Mouse (Mus musculus) heart, embryonic 14.5 days (tissue): ENCODE measurements around the gene Olfr457. TPM values are rescaled to one million over a fixed set of nuclear protein-coding genes. Genes with fewer than 3 reads are reported as not detected.

Experiments used
- ATAC-seq: fragments of 200-750 bp; cut with Nextera tagmentation; 2 replicates; pipeline ENCODE4 v1.8.0; 2017; ENCODE audit warnings: low read depth, moderate TSS enrichment; ENCODE audit not compliant: insufficient number of reproducible peaks, insufficient read depth, low FRiP score
- H3K27ac ChIP-seq, 2 experiments: fragments of 200-500 bp in 1 of 2; fragments of 300-500 bp in 1 of 2; sonication (generic) in 1 of 2; replicated peaks in 1 of 2; 2 replicates each; pipeline ENCODE4 v1.5.1; 2012 to 2014; ENCODE audit warnings: low read depth in 2 of 2, low read length in 2 of 2, control low read depth in 1 of 2, mild to moderate bottlenecking in 1 of 2, mixed read lengths in 1 of 2; ENCODE audit not compliant: control insufficient read depth in 1 of 2, insufficient read depth in 1 of 2
- H3K27me3 ChIP-seq: fragments of 300-500 bp; sonication (generic); 2 replicates; pipeline ENCODE4 v1.6.1; 2014; ENCODE audit warnings: mild to moderate bottlenecking, low read length, control low read depth; ENCODE audit not compliant: control insufficient read depth, insufficient read depth
- H3K36me3 ChIP-seq: fragments of 300-500 bp; sonication (generic); 2 replicates; pipeline ENCODE4 v1.6.1; 2014; ENCODE audit warnings: mild to moderate bottlenecking, control low read depth, low read length, mixed read lengths; ENCODE audit not compliant: control insufficient read depth, insufficient read depth
- H3K4me1 ChIP-seq, 2 experiments: fragments of 200-500 bp in 1 of 2; fragments of 300-500 bp in 1 of 2; sonication (generic) in 1 of 2; 2 replicates each; pipeline ENCODE4 v1.6.1; 2012 to 2014; ENCODE audit warnings: low read length in 2 of 2, control low read depth in 1 of 2, mixed read lengths in 1 of 2; ENCODE audit not compliant: control insufficient read depth in 2 of 2, insufficient read depth in 2 of 2
- H3K4me2 ChIP-seq: fragments of 300-500 bp; sonication (generic); 2 replicates; pipeline ENCODE4 v1.6.1; 2014; ENCODE audit warnings: mild to moderate bottlenecking, low read length
- H3K4me3 ChIP-seq, 2 experiments: fragments of 200-500 bp in 1 of 2; fragments of 300-500 bp in 1 of 2; sonication (generic) in 1 of 2; 2 replicates each; pipeline ENCODE4 v1.5.1; 2012 to 2014; ENCODE audit warnings: low read length in 2 of 2, mild to moderate bottlenecking in 2 of 2, control low read depth in 1 of 2, low read depth in 1 of 2, moderate library complexity in 1 of 2; ENCODE audit not compliant: control insufficient read depth in 1 of 2, insufficient read depth in 1 of 2
- H3K9ac ChIP-seq: fragments of 300-500 bp; sonication (generic); 2 replicates; pipeline ENCODE4 v1.6.1; 2014; ENCODE audit warnings: mild to moderate bottlenecking, low read length
- H3K9me3 ChIP-seq: fragments of 300-500 bp; sonication (generic); 2 replicates; pipeline ENCODE4 v1.6.1; 2016; ENCODE audit warnings: low read length, control low read depth; ENCODE audit not compliant: control insufficient read depth
- WGBS: fragments of 180-500 bp; shearing (Covaris S2); extraction: QIAGEN DNeasy Blood & Tissue Kit; methylation state at CpG from one replicate; pipeline ENCODE4 v1.1.7; 2014; 5-methylcytosine and 5-hydroxymethylcytosine counted together
- polyA plus RNA-seq: library from polyadenylated mRNA; unstranded; fragments of >200 nt; fragmentation: Nextera tagmentation; extraction: Ambion mirVana; gene quantifications from 2 replicates; pipeline ENCODE4 v1.2.1, GENCODE M21; 2014

The Olfr457 gene
- polyA plus RNA-seq, 1 experiment from 2014 or later = 0.07 TPM

GRCm38 (mm10) chr6:42426337-42426736, 49.8 kb downstream of the Olfr457 start:
- WGBS = 48% methylated on average over 4 of the region's 4 CpGs
- no peak for ATAC-seq

GRCm38 (mm10) chr6:42424472-42424871, 51.7 kb downstream of the Olfr457 start:
- no peaks in the 10 kb centered on the region for H3K4me1 ChIP-seq
- H3K4me2 ChIP-seq = no peak overlapping the region
- no peaks in the 10 kb centered on the region for H3K27me3 ChIP-seq
- no peak overlapping the region for H3K27ac ChIP-seq
- H3K9ac ChIP-seq = no peak overlapping the region
- no peak for ATAC-seq
- H3K4me3 ChIP-seq = no peak overlapping the region
- 90% methylated on average over 3 of the region's 3 CpGs for WGBS
- no peaks in the 10 kb centered on the region for H3K9me3 ChIP-seq
- H3K36me3 ChIP-seq = no peaks in the 10 kb centered on the region

More at GRCm38 (mm10) chr6:42426337-42426736, 49.8 kb downstream of the Olfr457 start:
- Histone ChIP-seq H3K27ac (no peak overlapping the region), H3K4me1 (no peaks in the 10 kb centered on the region), H3K27me3 (no peaks in the 10 kb centered on the region), H3K4me3 (no peak overlapping the region), H3K9me3 (no peaks in the 10 kb centered on the region), H3K9ac (no peak overlapping the region), H3K36me3 (no peaks in the 10 kb centered on the region), H3K4me2 (no peak overlapping the region)

- 81% methylated on average over 2 of the region's 2 CpGs for WGBS
- H3K4me2 ChIP-seq = no peak overlapping the region
- no peaks in the 10 kb centered on the region for H3K27me3 ChIP-seq
- H3K4me3 ChIP-seq = no peak overlapping the region
- H3K9ac ChIP-seq = no peak overlapping the region
- no peaks in the 10 kb centered on the region for H3K36me3 ChIP-seq
- ATAC-seq = no peak
- H3K27ac ChIP-seq = no peak overlapping the region
- H3K9me3 ChIP-seq = no peaks in the 10 kb centered on the region
- H3K4me1 ChIP-seq = no peaks in the 10 kb centered on the region
Observed at GRCm38 (mm10) chr6:42421439-42421838, 54.7 kb downstream of the Olfr457 start.

GRCm38 (mm10) chr6:42419443-42419842, 56.7 kb downstream of the Olfr457 start:
- Histone ChIP-seq H3K36me3 (no peaks in the 10 kb centered on the region), H3K9me3 (no peaks in the 10 kb centered on the region), H3K27ac (no peak overlapping the region), H3K4me1 (no peaks in the 10 kb centered on the region), H3K4me2 (no peak overlapping the region), H3K27me3 (no peaks in the 10 kb centered on the region), H3K4me3 (no peak overlapping the region), H3K9ac (no peak overlapping the region)
- ATAC-seq = no peak
- 82% methylated on average over 2 of the region's 2 CpGs for WGBS

Other genes with a start within 250 kb of the Olfr457 start
- gene Gstk1, start 230.4 kb downstream of the Olfr457 start, polyA plus RNA-seq = 12.5 and 14.5 TPM in 2 replicates
- 0.23 TPM in 1 of 2 replicates, not detected in the other for gene Tmem139, start 214.4 kb downstream of the Olfr457 start, polyA plus RNA-seq
- 30.5 and 30.8 TPM in 2 replicates for gene Casp2, start 211.3 kb downstream of the Olfr457 start, polyA plus RNA-seq
- gene Clcn1, start 189.7 kb downstream of the Olfr457 start, polyA plus RNA-seq = 0.40 and 0.86 TPM in 2 replicates
- gene Fam131b, start 151.7 kb downstream of the Olfr457 start, polyA plus RNA-seq = 0.14 and 0.20 TPM in 2 replicates
- gene Zyx, start 126.7 kb downstream of the Olfr457 start, polyA plus RNA-seq = 167 and 173 TPM in 2 replicates
- 0.96 and 1.1 TPM in 2 replicates for gene Epha1, start 103.1 kb downstream of the Olfr457 start, polyA plus RNA-seq
- gene Tas2r143, start 76.1 kb downstream of the Olfr457 start, polyA plus RNA-seq = not detected in 2 replicates
- not detected in 2 replicates for gene Tas2r135, start 70.9 kb downstream of the Olfr457 start, polyA plus RNA-seq
- gene Tas2r126, start 41.8 kb downstream of the Olfr457 start, polyA plus RNA-seq = not detected in 2 replicates
- gene Olfr458, start 11.1 kb downstream of the Olfr457 start, polyA plus RNA-seq = not detected in 2 replicates
- not detected in 2 replicates for gene Olfr456, start 10.9 kb upstream of the Olfr457 start, polyA plus RNA-seq
- not detected in 2 replicates for gene Olfr455, start 71.3 kb upstream of the Olfr457 start, polyA plus RNA-seq
- 0.08 TPM in 1 of 2 replicates, not detected in the other for gene Tcaf3, start 121.4 kb upstream of the Olfr457 start, polyA plus RNA-seq
- gene Tcaf2, start 168.9 kb upstream of the Olfr457 start, polyA plus RNA-seq = 1.4 and 1.6 TPM in 2 replicates
- 50.9 and 52.2 TPM in 2 replicates for gene Tcaf1, start 233.8 kb upstream of the Olfr457 start, polyA plus RNA-seq